Mouse (Mus musculus): Measurements from ENCODE around the gene Mepe.

DNA sequence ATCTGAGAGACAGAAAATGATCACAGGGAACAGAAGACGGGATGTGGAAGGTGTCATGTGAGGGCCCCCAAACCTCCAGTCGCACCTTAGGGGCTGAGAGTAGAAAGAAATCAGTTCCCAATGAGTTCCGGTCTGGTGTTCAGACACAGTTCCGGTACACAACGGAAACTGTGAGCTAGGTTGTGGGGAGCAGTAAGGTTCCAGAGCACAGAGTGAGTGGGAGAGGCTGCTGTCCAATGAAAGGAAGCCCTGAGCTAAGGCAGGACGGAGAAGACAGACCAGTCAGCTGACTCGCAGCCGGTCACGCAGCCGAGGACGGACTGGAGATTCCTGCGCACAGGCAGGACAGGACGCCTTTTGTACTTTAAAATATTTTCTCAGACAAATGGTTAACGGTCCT is 9.4 kb downstream of the Mepe start:
- TF ChIP-seq CTCF (IDR thresholded peaks at IDR 0.05; ENCODE audit: low read depth, low read length) (no peak), GATA2 (IDR thresholded peaks at IDR 0.05; ENCODE audit: borderline replicate concordance, low read depth, low read length) (no peak), POLR2AphosphoS5 (IDR thresholded peaks at IDR 0.05; ENCODE audit: insufficient replicate concordance, low read depth, low read length) (no peak), GATA1 (IDR thresholded peaks at IDR 0.05; ENCODE audit: borderline replicate concordance, low read length) (no peak)

Data from G1E (cell line).